Mouse (Mus musculus) olfactory bulb, adult 2 months (tissue): ENCODE measurements around the gene BC017158.

Experiments used
- CTCF ChIP-seq: fragments of 200-500 bp; IDR thresholded peaks from 2 replicates; pipeline ENCODE4 v1.5.1; 2012; ENCODE audit warnings: low read depth, mild to moderate bottlenecking, low read length, moderate library complexity; ENCODE audit not compliant: insufficient read depth
- POLR2A ChIP-seq: fragments of 200-500 bp; IDR thresholded peaks from 2 replicates; pipeline ENCODE4 v1.6.1; 2012; ENCODE audit warnings: mild to moderate bottlenecking, low read depth, low read length, moderate library complexity; ENCODE audit not compliant: insufficient read depth

GRCm38 (mm10) chr7:128297291-128297616, 716 bp downstream of the BC017158 start:
- TF ChIP-seq CTCF (no peak), POLR2A (no peak)
